Mouse (Mus musculus): ENCODE measurements around the gene Rtf1. TPM values are rescaled to one million over a fixed set of nuclear protein-coding genes. Genes with fewer than 3 reads are reported as not detected.
A peak's percentile ranks its signal among the peaks of the same experiment; 100 is the strongest.
"Not testable (repeated sequence)": the region's sequence is repeated elsewhere in the genome, so short reads cannot be mapped to it uniquely, and the experiment has no call there.

Gene Rtf1
- total RNA-seq (2021), result 10 to 100 TPM; 20.4 to 21.7 TPM
- long read RNA-seq, experiment 1, partial matches to known transcripts, result 5 of 9 reads
- long read RNA-seq, experiment 1, other reads (novel, unspliced or antisense), result 4 of 9 reads
- long read RNA-seq, experiment 2, full-length matches to known transcripts, result 2 of 21 reads
- long read RNA-seq, experiment 2, partial matches to known transcripts, result 16 of 21 reads
- long read RNA-seq, experiment 2, other reads (novel, unspliced or antisense), result 3 of 21 reads

DNA sequence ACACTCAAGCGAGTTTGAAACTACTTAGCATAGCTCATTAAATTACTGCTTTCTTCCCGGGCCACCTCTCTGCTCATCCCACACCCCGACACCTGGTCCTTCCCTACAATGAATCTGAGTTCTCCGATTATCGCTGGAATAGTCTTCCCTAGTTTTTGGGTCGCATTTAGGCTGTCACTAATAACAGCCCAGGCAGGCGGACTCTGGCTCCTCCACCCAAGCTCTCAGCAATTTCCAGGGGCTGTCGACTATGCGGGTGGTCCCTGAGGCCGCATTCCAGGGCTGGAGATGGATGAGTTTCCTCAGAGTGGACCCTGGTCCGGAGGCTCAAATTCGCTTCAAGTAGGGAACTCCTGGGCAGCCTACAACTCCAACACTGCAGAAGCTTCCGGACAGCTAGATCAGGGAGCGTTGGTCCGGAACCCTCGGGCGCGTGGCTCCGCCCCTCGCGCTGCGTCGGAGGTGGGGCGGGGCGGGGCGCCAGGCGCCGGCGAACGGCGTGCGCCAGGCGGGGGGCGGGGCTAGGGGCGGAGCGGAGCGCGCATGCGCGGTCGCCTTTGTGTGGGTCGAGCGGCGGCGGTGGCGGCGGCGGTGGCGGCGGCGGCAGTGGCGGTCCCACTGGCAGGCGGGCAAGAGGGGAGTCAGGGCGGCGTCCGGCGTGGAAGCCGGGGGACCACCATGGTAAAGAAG, at the start of gene Rtf1:
Gene Rtf1 (plus strand): TSS at position 544 of the 690 bp plus-strand sequence.
- intact Hi-C loops (cut with DNase I), result loop anchor here (5.0 kb wide), 1 partner anchor 127 kb away; the partner anchor contains the start of genes Chp1 and Exd1

DNA sequence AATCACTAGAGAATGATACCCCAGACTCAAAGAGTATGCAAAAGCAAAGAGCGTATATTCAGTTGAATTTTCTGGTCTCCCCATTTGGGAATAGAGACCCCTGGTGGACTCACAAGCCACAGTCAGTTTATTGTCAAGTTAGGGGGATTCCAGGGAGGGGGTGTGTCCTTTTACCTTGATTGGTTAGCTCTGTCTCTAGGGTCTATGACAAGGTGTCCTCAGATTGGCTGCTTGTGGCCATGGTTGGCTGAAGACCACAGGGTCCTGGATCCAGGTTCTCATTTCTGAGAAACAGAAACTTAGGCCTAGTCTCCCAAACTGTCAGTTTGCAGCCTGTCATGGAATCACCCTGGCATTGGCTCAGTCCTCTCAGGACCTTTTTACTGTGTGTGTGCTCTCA, 38.1 kb upstream of the Rtf1 start:
- intact Hi-C loops (cut with DNase I), result no loop called here

More for the DNA sequence above, at the start of gene Rtf1:
- DNase-seq, result peak; percentile 93 to 94

DNA sequence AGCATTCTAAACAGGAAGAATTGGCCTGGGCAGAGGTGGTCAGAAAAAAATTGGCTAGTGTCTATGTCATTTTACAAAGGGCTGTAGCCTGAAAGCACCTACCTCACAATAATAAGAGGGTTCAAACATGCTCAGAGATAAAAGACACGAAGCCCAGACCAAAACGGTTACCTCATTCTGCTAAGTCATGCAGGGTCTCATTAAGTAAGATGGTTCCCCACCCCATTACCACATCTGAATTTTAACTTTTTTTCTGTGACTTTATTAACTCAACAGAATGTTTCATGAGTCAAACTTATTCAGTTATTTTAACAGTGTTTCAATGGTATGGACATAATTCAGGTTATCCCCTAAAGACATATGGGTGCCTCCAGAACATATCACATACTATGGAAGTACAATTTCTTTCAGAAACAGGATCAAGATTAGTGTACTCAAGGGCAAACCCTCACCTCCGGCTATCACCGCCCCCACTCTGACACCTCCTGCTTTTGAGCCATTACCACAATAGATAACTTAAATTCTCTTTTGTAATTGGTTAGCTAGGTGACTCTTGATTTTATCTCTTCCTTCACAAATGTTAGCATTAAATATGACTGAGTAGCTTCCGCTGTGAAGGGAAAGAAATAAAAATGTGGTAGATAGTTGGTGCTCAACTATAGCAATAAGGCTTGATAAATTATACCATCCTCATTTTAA, 33.5 kb upstream of the Rtf1 start:
- DNase-seq, result no peak
- intact Hi-C loops (cut with DNase I), result no loop called here

More for the DNA sequence above, 38.1 kb upstream of the Rtf1 start:
- DNase-seq, result no peak

DNA sequence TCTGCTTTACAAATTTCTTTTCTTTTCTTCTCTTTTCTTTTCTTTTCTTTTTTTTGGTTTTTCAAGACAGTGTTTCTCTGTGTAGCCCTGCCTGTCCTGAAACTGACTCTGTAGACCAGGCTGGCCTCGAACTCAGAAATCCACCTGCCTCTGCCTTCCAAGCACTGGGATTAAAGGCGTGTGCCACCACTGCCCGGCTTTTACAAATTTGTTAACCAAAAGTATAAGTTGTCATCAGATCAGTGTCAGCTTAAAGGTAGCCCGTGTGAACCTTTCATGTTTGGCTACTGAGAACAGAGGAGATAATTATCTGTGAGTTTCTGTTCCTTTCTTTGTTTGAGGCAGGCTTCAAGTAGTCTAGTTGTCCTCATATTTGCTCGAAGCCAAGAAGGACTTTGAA, 30.6 kb upstream of the Rtf1 start:
- intact Hi-C loops (cut with DNase I), result no loop called here
- DNase-seq, result no peak

DNA sequence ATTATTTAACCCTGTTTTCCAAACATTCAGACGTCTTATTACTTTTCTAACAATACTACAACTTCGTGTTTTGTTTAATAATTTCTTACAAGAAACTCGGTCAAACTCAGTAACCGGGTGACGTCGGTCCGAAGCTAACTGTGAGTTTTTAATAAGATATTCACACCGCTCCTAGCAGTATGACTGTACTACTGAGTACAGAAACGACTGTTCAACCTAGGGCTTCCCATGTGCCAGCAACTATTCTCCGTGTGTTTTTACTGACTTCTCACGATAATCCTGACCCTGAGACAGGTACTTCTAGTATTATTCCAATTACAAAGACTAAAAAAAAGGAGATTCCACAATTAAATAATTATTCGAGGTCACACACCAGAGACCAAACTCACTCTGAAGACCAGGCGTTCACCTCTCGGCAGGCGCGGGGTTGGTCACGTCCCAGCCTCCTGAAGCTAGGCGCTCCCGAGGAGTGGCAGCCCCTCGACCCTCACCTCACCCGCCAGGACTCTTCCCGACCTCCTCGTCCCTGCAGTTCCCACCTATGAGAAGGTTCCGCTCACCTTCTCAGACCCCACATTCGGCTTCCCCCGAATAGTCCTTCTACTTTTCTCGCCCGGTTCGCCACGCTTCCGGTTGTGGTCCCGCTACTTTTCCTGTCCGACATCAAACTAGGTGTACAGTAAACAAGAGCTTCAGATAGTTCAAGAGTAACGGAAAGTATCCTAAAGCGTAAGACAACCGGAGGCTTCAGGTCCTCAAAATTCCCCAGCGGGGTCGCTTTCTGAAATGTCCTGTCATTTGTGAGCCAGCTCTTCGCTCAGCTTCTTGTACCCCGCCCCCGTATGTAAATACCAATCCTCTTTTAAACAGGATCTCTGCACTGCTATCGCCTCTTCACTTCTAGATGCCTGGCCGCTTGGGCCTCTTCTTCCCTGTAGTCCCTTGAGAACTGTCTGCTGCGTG, 12.4 kb upstream of the Rtf1 start, which contains the start of gene Ndufaf1:
Gene Ndufaf1 (minus strand): TSS at position 608 of the 963 bp plus-strand sequence.
- DNase-seq, result peak; percentile 78 to 80
- intact Hi-C loops (cut with DNase I), result no loop called here

DNA sequence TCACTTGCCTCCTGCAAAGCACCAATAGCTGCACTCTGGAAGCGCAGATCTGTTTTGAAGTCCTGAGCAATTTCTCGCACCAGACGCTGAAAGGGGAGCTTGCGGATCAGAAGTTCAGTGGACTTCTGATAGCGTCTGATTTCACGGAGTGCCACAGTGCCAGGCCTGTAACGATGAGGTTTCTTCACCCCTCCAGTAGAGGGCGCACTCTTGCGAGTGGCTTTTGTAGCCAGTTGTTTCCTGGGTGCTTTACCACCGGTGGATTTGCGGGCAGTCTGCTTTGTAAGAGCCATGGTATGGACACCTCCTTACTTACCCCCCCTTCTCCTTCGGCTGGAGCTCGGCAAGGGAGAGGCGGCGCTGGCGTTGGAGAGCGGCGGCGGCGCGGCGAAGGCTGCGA, 9.1 kb upstream of the Rtf1 start:
- DNase-seq; intact Hi-C loops (cut with DNase I): not testable (repeated sequence)

DNA sequence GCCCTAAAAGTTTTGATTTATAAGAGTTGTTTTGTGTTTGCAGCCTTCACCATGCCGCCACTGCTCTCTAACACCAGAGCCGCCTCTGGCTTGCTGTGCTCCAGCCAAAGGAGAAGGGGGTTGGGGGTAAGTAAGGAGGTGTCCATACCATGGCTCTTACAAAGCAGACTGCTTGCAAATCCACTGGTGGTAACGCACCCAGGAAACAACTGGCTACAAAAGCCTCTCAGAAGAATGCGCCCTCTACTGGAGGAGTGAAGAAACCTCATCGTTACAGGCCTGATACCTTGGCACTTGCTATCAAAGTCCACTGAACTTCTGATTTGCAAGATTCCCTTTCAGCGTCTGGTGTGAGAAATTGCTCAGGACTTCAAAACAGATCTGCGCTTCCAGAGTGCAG, 5.9 kb upstream of the Rtf1 start:
- DNase-seq, result no peak
- intact Hi-C loops (cut with DNase I), result no loop called here

DNA sequence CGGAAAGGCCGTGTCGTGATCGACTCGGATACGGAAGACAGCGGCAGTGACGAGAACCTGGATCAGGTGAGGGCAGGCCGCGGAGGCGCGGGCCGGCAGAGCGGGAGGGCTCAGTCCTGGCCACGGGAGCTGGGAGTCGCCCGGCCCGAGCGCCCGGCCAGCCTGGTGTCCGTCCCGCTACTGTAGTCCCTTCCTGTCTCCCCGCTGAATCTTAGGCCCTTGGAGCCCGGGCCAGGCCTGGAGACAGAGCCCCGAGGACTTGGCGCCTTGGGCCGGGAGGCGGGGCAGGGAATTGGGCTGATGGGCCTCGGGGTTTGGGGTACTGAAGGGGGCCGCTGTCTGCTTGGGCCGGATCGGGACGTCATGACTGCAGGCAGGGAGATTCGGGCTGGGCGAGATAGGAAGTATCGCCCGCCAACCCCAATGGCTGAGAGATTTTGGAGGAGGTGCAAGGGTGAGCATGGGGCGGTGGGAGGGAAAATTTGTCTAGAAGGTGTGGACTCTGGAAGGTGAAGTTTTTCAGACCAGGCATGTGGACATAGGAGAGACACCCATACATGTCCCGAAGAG, 432 bp downstream of the Rtf1 start:
- intact Hi-C loops (cut with DNase I), result no loop called here
- peak in 1 of 2 experiments; percentile 25 for DNase-seq

DNA sequence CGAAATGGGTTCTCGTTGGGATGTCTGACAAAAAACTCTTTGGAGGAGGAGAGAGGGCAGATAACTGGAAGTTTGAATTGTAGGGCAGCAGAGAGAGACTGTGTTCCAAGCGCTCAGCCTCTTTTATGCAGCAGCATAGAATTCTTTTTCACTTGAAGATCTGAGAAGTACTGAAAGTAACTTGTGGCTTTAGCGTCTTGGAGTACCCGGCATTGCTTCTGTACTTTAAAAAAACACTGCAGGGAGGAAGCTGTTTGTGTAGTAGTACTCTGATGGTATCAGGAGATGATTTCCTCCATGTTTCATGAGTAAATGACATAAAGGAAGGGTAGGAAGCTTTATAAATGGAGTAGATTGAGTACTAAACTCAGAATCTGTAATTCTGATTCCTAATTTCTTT, 963 bp downstream of the Rtf1 start:
- no peak for DNase-seq
- intact Hi-C loops (cut with DNase I), result no loop called here

DNA sequence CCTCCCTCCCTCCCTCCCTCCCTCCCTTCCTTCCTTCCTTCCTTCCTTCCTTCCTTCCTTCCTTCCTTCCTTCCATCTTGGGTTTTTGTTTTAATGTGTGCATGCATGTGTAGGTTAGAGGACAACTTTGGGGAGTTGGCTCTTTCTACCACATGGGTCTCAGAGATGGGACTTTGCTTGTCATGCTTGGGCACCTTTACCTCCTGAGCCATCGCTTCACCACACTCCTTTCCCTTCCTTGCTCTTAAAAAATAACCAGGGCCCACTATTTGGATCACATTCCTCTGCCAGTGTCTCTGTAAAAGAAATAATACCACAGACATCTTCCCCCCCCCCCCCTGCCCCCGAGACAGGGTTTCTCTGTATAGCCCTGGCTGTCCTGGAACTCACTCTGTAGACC, 8.8 kb downstream of the Rtf1 start:
- DNase-seq, result no peak
- intact Hi-C loops (cut with DNase I), result no loop called here

DNA sequence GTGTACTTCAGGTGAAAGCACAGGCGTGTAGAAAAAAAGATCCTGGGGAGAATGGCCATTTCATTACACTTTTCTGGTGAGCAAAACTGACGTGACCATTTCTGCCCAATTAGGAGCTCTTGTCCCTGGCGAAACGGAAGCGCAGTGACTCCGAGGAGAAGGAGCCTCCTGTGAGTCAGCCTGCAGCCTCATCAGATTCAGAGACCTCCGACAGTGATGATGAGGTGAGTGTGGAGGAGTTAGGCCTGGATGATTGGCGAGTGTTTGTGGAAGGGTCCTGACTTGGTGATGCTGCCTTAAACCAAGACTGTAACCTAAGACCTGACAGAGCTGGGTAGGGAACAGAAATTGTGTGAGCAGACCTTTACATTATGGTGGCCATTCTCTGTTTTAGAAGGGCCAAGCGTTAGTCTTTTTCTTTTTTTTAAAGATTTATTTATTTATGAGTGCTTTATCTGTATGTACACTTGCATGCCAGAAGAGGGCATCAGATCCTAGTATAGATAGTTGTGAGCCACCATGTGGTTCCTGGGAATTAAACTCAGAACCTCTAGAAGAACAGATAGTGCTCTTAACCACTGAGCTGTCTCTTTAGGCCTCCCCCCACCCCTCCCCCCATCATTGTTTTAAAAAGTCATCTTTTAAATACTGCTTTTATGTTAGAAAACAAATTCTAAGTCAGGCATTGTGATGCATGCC, 17.3 kb downstream of the Rtf1 start:
- DNase-seq, result no peak
- intact Hi-C loops (cut with DNase I), result no loop called here

DNA sequence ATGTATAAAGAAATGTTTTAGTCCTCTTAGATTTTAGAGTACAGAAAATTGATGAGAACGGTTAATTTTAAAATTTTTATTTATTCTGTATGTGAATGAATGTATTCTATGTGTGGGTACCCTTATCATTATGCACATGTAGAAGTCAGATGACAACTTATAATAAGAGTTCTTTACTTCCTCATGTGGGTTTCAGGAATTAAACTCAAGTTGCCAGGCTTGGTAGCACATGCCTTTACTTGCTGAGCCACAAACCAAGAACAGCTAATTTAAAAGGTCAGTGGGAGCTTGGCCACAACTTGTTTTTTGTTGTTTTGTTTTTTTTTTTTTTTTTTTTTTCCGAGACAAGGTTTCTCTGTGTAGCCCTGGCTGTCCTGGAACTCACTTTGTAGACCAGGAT, 20.0 kb downstream of the Rtf1 start:
- intact Hi-C loops (cut with DNase I), result no loop called here
- no peak for DNase-seq

DNA sequence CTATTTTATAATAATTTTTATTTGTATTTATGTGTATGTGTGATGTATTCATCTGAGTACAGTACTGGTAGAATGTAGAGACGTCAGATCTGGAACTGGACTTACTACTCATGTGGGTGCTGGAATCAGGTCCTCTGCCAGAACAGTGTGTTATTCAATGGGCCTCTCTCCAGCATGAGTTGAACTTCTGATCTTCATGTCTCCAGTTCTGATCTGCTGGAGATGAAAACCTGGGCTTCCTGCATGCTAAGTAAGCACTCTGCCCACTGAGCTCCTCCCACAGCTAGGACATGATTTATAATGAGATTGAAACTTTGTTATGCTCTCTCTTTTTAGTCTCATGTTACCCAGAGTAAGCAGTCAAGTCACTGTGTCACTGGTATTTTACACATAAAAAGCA, 21.2 kb downstream of the Rtf1 start:
- no peak for DNase-seq
- intact Hi-C loops (cut with DNase I), result no loop called here

DNA sequence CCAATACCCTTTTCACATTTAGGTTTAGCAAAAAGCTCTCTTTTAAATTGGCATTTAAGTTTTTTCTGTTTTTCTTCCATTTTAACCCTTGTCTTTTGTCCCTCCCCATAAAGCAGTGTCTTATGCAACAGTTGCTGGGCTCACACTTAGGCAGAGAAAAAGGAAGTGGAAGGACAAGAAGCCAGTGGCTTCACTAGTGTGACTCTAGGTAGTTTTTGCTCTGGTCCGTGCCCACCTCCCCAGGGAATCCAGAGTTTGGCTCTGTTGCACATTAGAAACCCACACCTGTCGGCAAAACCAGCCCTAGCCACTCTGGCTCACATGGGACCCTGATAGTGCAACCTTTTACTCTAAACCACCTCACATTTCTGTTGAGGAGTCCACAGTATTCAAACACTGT, 23.6 kb downstream of the Rtf1 start:
- intact Hi-C loops (cut with DNase I), result no loop called here
- no peak for DNase-seq

DNA sequence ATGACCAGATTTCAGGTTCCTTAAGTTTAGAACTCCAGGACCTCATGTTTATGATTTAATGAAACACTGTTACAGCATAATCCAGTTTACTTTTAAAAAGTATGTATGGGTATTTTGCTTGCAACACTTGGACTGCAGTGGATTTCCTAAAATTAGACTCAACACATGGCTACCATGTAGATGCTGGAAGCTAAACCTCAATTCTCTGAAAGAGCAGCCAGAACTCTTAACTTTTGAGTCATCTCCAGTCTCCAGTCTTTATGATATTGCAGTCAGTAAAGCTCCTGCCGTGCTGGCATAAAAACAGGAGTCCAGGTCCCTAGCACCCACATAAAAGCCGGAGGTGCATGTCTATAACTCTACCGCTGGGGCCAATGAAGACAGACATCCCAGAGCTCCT, 25.1 kb downstream of the Rtf1 start:
- no peak for DNase-seq
- intact Hi-C loops (cut with DNase I), result no loop called here

DNA sequence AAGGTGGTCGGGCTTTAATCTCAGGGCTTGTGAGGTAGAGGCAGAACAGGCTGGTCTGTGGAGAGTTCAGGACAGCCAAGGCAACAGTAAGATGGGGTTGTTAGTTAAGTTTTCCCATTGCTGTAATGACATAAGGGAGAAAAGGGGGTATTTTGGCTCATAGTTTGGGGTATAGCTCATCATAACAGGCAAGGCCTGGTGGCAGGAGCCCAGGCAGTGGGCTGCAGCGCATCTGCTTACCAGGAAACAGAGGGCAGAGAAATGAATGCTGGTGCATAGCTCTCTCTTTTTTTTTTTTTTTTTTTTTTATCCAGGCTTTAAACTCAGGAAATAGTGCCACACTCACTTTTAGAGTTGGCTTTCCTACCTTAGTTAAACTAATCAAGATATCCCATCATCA, 28.3 kb downstream of the Rtf1 start:
- no peak for DNase-seq
- intact Hi-C loops (cut with DNase I), result no loop called here

DNA sequence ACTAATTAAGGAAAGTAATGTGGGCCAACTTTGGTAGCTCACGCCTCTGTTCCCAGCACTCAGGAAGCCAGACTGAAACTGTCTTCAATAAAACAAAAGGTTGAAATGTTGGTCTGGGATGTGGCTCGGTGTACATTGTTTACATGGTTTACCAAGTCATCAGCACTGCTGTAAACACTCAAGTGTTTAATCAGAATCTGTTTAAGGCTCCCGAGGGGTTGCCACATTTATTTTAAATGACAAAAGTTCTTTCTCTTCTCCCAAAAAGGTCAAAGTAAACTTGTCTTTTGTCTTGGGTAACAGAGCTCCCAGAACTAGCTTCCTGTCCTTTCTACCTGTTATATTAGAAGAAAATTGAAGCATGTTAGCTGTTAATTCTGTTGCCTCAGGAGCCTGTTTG, 32.8 kb downstream of the Rtf1 start:
- no peak for DNase-seq
- intact Hi-C loops (cut with DNase I), result no loop called here

DNA sequence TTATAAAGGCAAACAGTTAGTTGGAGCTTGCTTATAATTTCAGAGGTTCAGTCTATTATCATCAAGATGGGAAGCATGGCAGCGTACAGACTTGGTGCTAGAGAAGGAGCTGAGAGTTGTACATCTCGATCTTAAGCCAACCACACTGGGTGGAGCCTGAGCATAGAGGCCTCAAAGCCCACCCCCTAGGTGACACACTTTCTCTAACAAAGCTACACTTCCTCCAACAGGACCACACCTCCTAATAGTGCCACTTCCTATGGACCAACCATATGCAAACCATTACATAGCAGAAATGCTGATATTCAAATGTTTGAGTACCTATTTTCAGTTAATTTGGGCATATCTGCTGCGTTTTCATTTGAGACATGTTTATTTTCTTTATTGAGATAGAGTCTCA, 35.1 kb downstream of the Rtf1 start:
- no peak for DNase-seq
- intact Hi-C loops (cut with DNase I), result no loop called here

DNA sequence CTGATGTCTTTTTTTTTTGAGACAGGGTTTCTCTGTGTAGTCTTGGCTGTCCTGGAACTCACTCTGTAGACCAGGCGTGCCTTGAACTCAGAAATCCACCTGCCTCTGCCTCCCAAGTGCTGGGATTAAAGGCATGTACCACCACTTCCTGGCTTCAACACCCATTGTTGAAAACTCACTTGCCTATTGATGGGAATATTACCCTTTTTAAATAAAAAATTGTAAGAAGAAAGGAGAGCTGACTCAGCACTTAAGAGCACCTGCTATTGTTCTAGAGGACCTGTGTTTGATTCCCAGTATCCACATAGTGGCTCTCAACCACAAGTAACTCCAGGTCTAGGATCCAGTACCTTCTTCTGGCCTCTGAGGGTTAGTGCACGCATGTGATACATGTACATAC, 41.0 kb downstream of the Rtf1 start:
- intact Hi-C loops (cut with DNase I); DNase-seq: not testable (repeated sequence)

DNA sequence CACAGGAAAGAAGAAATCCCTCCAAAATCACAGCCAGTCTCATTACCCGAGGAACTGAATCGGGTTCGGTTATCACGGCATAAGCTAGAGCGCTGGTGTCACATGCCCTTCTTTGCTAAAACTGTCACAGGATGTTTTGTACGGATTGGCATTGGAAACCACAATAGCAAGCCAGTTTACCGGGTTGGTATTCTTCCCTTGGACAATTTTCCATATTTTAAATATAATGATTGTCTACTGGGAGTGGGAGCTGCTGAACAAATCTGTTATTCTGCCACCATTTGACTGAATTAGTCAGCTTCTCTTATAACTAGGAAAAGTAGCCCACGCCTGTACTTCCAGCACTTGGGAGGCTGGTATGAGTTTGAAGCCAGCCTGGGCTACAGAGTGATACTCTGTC, 46.2 kb downstream of the Rtf1 start:
- no peak for DNase-seq
- intact Hi-C loops (cut with DNase I), result no loop called here

Measured in gastrocnemius, postnatal 36 days (tissue).